8 mouse cellular contexts compared by ENCODE assay signal in genomic region chr19:7415916-7416833, GRCm38 (mm10). TPM values are rescaled to one million over a fixed set of nuclear protein-coding genes. Genes with fewer than 3 reads are reported as not detected.
DNase-seq lines count a peak whose midpoint lies in the region; ATAC-seq lines count a peak whose summit lies in the region.

No protein-coding gene starts in this region.

- peak overlapping the region; percentile 86 for H3K9ac ChIP-seq in liver, embryonic 13.5 days

- peak overlapping the region; percentile 94 for H3K4me2 ChIP-seq in liver, embryonic 13.5 days

- peaks cover 18% of the 10 kb centered on the region for H3K36me3 ChIP-seq in embryonic facial prominence, embryonic 10.5 days (replicated peaks)
- peaks cover 13% of the 10 kb centered on the region for H3K36me3 ChIP-seq in liver, embryonic 13.5 days

- H3K4me1 ChIP-seq in embryonic facial prominence, embryonic 10.5 days: peaks cover 48% of the 10 kb centered on the region
- peaks cover 45% of the 10 kb centered on the region for H3K4me1 ChIP-seq in liver, embryonic 13.5 days (replicated peaks)

- peak overlapping the region; percentile 99 for H3K27ac ChIP-seq in embryonic facial prominence, embryonic 10.5 days (replicated peaks)
- no peak overlapping the region for H3K27ac ChIP-seq in liver, embryonic 13.5 days

- H3K4me3 ChIP-seq in embryonic facial prominence, embryonic 10.5 days: peak overlapping the region; percentile 91
- peak overlapping the region; percentile 84 for H3K4me3 ChIP-seq in liver, embryonic 13.5 days (replicated peaks)

- ATAC-seq in liver, embryonic 13.5 days (ENCODE audit: low read depth): no peak
- ATAC-seq in megakaryocyte-erythroid progenitor cell, adult 5-6 weeks (replicated peaks; ENCODE audit: low FRiP score, low TSS enrichment, poor library complexity, severe bottlenecking): no peak

- intact Hi-C loops in heart, postnatal 14 days (cut with DNase I): loop anchor here (2.0 to 5.0 kb wide), 4 partner anchors 34 to 147 kb away; partner anchors contain the start of gene Spindoc

- peak; percentile 94 for DNase-seq in heart, adult 11 months
- DNase-seq in heart, postnatal 14 days: no peak
- DNase-seq in embryonic facial prominence, embryonic 10.5 days (ENCODE audit: low spot score): peak; percentile 24
- DNase-seq in heart, postnatal 4 days: peak; percentile 29
- DNase-seq in liver, embryonic 13.5 days: no peak
- no peak for DNase-seq in cerebellum, adult 9-10 months
- no peak for DNase-seq in spleen, postnatal 4 days (ENCODE audit: low spot score in 2 of 2)

- H3K27me3 ChIP-seq in embryonic facial prominence, embryonic 10.5 days (replicated peaks; ENCODE audit: low read depth, poor library complexity, severe bottlenecking): peaks cover 26% of the 10 kb centered on the region
- peaks cover 43% of the 10 kb centered on the region for H3K27me3 ChIP-seq in liver, embryonic 13.5 days

- WGBS in embryonic facial prominence, embryonic 10.5 days: 27% methylated on average over 22 of the region's 22 CpGs
- 44% methylated on average over 22 of the region's 22 CpGs for WGBS in liver, embryonic 13.5 days (ENCODE audit: insufficient replicate concordance)

- no peaks in the 10 kb centered on the region for H3K9me3 ChIP-seq in embryonic facial prominence, embryonic 10.5 days
- no peaks in the 10 kb centered on the region for H3K9me3 ChIP-seq in liver, embryonic 13.5 days (replicated peaks)

RNA-seq across cellular contexts. Expression of gene 2700081O15Rik, which starts 1.2 kb away (rescaled TPM):
- total RNA-seq in heart, postnatal 14 days (2021): 10 to 100 TPM; 23.7 to 23.8 TPM
- polyA plus RNA-seq in embryonic facial prominence, embryonic 10.5 days (2016; fragmentation: Nextera tagmentation; extraction: Ambion mirVana): 6.1 and 7.1 TPM in 2 replicates
- 10 to 100 TPM; 28.4 to 28.5 TPM for total RNA-seq in heart, postnatal 4 days (2021)
- polyA plus RNA-seq in liver, embryonic 13.5 days (2015; fragmentation: Nextera tagmentation; extraction: Ambion mirVana): 0.93 and 1.00 TPM in 2 replicates
- 4.6 and 9.4 TPM in 2 replicates for total RNA-seq in megakaryocyte-erythroid progenitor cell, adult 5-6 weeks (2014; fragmentation: Nextera tagmentation)
- 3.0 and 7.0 TPM in 2 replicates for total RNA-seq in megakaryocyte-erythroid progenitor cell, adult 5-6 weeks (2017)

RNA-seq across cellular contexts. Expression of gene Spindoc, which starts 33.4 kb away (rescaled TPM):
- total RNA-seq in heart, postnatal 14 days (2021): 10 to 100 TPM; 21.8 to 23.2 TPM
- polyA plus RNA-seq in embryonic facial prominence, embryonic 10.5 days (2016; fragmentation: Nextera tagmentation; extraction: Ambion mirVana): 44.5 and 51.7 TPM in 2 replicates
- 10 to 100 TPM; 29.4 to 30.8 TPM for total RNA-seq in heart, postnatal 4 days (2021)
- polyA plus RNA-seq in liver, embryonic 13.5 days (2015; fragmentation: Nextera tagmentation; extraction: Ambion mirVana): 3.7 and 4.7 TPM in 2 replicates
- total RNA-seq in megakaryocyte-erythroid progenitor cell, adult 5-6 weeks (2014; fragmentation: Nextera tagmentation): 15.7 and 23.7 TPM in 2 replicates
- 6.2 and 15.9 TPM in 2 replicates for total RNA-seq in megakaryocyte-erythroid progenitor cell, adult 5-6 weeks (2017)

Comparison
In these comparisons a context has a peak if more than half of its experiments do, and no peak if none do; other contexts are left out.
1. DNase-seq: peak in heart, adult 11 months (single experiment), embryonic facial prominence, embryonic 10.5 days (single experiment) and heart, postnatal 4 days (single experiment); none in heart, postnatal 14 days (0 of 2), liver, embryonic 13.5 days (single experiment), cerebellum, adult 9-10 months (single experiment) and spleen, postnatal 4 days (0 of 2).